Mouse (Mus musculus) right cerebral cortex, postnatal 10 days (tissue): ENCODE measurements at regions not wholly inside any gene's neighbourhood (a gene's known extent, or its start where the extent isn't known, plus 50 kb on each side); places are given as distances from the start of the nearest gene placed in this dataset.

ENCODE experiments used
- DNase-seq, 2 experiments: peaks; one replicate each; pipeline ENCODE4 v3.0.0; 2021; ENCODE audit warnings: low spot score in 2 of 2

DNA sequence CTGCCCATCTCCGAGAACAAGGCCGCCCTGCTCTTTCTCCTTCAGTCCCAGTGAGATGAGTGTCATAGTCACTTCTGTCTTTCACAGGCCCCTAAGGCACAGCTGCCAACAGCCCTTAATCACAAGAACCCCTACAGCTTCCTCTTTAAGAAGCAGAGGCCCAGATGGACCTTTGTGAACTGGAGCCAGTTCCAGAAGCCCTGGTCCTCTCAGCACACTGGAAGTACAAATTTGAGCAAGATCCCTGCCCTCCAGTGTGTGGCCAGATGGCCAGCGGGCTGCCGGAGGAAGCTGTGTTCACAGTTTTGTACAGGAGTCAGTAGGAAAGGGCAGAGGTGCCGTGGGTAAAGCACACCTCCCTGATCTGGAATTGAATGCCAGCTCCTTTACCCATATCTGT lies 389.6 kb downstream of the Rps24 start:
- peak in 1 of 2 experiments; percentile 19 for DNase-seq

GRCm38 (mm10) chr14:24877853-24878252 lies 390.9 kb downstream of the Rps24 start:
- DNase-seq = peak in 1 of 2 experiments; percentile 14

DNA sequence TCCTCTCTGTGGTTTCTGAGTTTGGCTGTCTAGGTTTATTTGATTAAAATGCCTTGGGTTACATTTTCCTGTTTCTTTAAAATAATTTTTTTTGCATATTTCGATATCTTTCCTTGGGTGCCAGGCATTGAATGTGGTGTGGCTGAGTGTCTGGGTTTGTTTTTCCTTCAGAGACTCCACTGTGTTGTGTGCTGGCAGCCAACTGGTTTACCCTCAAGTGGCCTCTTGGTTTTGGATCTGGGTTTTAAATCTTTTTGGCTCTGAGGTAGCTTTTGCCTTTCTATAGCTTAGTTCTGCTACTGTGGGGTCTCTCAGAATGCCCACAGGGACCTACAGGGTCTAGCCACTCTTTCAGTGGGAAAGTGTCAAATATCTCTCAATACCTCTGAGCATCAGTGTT lies 399.2 kb downstream of the Rps24 start:
- DNase-seq = no peak

- no peak for DNase-seq
These were observed 400.0 kb downstream of the Rps24 start for GRCm38 (mm10) chr14:24886896-24887421.

- DNase-seq = no peak
These were observed 403.9 kb downstream of the Rps24 start for GRCm38 (mm10) chr14:24890856-24891255.

DNA sequence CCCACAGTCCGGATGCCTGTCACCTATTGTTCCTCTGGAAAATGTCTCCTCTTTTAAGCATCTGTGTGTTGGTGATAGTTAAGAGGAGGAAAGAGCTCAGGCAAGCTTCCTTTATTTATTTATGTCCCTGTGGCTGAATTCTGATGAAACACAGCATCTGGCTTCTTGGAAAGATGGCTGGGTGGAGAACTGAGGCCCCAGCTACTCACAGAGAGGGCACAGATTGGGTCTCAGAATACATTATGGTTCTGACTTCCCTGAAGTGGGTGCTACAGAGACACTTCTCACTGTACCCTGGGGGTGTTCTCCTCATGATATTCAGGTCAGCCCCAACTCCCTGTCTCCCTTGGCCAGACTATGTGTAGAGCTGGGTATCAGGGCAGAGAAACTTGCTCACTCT lies 408.3 kb downstream of the Rps24 start:
- DNase-seq = no peak

DNA sequence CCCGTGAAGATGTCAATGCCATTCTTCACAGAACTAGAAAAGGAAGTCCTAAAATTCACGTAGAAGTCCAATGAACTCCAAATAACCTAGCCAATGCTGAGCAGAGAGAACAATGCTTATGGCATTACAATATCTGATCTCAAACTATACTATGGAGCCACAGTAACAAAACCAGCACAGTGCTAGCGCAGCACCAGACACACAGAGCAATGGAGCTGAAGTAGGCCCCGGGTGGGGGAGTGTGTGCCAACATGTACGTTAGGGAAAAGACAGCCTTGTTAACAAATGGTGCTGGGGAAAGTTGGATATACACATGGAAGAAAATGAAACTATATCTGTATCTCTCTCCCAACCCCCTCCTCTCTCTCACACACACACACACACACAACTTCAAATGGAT lies 409.8 kb downstream of the Rps24 start:
- DNase-seq = no peak

GRCm38 (mm10) chr14:24900501-24901179 lies 413.7 kb downstream of the Rps24 start:
- peak; percentile 56 to 59 for DNase-seq

- DNase-seq = no peak
These were observed 414.8 kb downstream of the Rps24 start for GRCm38 (mm10) chr14:24901726-24902125.

GRCm38 (mm10) chr14:24902870-24903269 lies 415.9 kb downstream of the Rps24 start:
- no peak for DNase-seq

- no peak for DNase-seq
These were observed 417.8 kb downstream of the Rps24 start for GRCm38 (mm10) chr14:24904712-24905111.

DNA sequence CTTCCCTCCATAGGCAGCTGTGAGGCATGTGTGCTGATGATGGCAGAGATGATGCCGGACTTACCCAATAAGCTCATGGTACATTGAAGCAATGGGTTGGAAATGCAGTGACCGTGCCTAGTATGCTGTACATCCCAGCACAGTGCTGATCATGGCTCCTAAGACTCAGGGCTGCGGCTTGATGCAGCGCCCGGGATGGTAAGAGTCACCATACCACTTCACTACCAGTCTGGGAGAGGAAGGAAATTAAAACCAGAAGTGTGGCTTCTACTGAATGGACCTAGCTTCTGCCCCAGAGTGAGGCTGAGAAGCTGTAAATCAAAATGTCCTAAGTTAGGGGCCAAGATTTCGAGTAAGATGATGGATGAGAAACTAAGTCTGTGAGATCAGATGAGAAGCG lies 420.0 kb downstream of the Rps24 start:
- DNase-seq = no peak

DNA sequence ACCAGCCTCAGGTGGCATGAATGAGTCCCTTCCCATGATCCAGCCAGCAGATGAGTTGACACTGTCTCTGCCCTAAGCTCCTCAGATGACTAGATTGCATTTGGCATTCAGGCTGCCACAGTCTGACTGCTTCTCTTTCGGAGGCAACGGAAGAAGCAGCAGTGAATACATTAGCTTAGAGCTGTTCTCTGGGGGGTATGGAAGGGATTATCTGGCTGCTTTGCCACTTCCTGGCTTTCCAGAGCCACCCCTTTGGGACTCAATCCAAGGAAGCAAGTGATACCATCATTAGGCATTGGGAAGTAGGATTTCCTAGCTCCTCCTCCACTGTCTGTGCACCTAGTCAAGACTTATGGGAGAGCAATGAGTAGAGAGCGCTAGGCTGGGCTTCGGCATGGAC lies 421.5 kb downstream of the Rps24 start:
- peak in 1 of 2 experiments; percentile 39 for DNase-seq

- DNase-seq = peak; percentile 83 to 91
These were observed 424.7 kb downstream of the Rps24 start for GRCm38 (mm10) chr14:24911621-24912020.

DNA sequence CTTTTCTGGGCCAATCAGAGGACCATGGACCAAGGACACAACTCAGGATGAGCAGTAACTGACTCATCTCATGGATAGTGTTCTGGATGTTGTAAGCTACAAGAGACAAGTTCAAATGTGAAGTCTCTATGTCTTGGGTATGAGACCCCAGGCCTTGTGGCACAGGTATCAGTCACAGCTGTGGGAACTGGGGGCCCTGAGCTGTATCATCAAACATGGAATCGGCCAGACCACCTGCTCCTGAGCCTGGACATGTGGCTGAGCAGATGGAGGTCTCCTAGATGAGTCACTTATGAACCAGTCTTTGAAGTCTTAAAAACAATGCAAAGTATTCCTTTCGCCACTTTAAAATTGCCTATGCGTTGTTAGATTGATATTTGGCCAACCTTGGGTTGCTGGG lies 432.1 kb downstream of the Rps24 start:
- no peak for DNase-seq

DNA sequence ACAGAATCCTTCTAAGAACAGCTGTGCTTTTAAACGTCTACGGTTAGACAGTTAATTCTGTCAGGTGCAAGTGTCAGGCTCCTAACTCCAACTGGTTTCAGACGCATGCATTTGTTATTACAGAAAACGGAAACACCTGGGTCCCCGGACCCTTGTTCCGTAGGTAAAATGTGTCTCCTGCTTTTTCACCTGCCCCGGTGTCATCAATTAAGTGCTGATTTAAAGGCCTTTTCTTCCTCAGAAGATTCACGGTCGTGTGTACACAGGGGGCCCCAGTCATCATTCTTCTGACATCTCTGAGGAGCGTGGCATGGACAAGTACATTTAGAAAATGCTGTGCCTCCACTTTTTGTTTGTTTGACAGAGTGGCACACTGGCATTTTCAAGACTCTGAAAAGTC lies 435.1 kb downstream of the Rps24 start:
- DNase-seq = no peak

- DNase-seq = no peak
These were observed 437.6 kb downstream of the Rps24 start for GRCm38 (mm10) chr14:24924561-24924960.

DNA sequence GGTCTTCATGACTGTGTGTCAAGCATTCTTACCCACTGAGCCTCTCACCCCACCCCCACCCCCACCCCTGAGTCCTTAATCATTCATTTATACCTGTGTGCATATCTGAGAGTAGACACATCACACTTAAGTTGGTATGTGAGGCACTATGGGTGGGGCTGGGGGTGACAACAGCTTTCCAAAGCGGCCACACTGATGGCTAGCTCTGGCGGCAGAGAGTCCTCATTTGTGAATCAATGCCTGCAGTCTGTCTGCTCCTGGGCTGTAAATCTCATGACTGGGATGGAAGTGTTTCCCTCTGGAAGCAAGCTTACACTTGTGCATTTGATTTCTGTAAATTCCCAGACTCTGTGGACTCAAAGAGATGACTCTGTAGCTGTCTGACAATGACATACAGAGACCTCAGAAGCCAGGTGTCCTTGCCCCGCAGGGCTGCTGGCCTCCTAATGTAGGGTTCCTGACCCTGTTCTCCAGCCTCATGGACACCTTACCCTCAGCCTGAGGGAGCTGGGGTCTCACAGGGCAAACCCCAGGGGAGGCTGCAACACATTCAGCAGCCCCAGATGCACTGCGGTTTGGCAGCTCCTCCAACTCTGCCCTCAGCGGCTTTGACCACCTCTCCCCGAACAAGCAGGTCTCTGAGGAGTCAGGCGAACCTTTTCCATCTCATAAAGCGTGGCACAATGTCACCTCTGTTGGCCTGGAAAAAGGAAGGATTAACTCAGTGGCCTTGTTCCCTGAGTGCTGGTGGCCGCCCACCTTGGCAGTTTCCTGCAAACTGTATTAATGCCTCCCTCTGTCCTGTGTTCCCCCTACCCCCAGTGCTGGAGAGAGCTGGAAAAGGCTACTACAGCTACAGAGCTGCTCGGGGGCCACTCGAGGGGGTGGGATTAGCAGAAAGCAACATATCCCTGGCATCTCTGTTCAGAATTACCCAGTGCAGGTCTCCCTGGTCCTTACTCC lies 439.4 kb downstream of the Rps24 start:
- DNase-seq = peak; percentile 48 to 50

DNA sequence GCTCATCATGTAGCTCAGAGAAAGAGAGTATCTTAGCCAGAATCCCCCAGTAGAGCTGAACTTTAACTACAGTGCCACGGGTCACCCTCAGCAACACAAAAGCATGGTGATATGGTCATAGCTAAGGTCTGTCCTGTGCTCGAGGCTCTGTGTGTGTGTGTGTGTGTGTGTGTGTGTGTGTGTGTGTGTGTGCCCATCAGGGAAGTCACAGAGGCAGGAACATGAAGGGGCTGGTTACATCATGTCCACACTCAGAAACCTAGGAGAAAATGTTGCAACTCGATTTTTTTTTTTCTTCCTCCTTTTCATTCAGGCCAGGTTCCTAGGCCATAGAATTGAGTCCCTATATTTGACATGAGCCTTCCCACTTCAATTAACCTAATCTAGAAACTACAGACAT lies 441.8 kb downstream of the Rps24 start:
- DNase-seq = no peak

- DNase-seq = no peak
These were observed 443.3 kb downstream of the Rps24 start for GRCm38 (mm10) chr14:24930251-24930650.

GRCm38 (mm10) chr14:24937876-24938275 lies 451.0 kb downstream of the Rps24 start:
- no peak for DNase-seq

DNA sequence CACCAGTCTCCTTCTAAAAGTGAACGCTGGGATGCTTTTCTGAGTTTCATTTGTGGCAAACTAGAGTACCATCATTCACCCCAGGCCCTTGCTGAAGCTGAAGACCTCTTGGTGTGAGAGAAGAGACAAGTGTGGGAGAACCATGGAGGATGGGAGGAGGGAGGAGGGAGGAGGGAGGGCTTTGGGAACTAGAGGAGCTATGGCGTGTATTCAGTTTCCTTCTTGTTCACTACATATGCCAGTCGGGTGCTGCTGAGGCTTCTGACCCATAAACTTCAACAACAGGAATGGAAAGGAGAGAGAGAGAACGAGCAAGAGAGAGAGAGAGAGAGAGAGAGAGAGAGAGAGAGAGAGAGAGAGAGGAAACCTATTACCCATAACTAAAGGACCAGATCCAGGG lies 452.1 kb downstream of the Rps24 start:
- no peak for DNase-seq
